Mouse (Mus musculus) lung, postnatal 0 days (tissue): Measurements from ENCODE around the gene Rmi1. TPM values are rescaled to one million over a fixed set of nuclear protein-coding genes. Genes with fewer than 3 reads are reported as not detected.

Experiments used
- ATAC-seq: fragments of 200-750 bp; cut with Nextera tagmentation; 2 replicates; pipeline ENCODE4 v1.8.0; 2017; ENCODE audit warnings: moderate library complexity
- DNase-seq: peaks from one replicate; pipeline ENCODE4 v3.0.0-alpha.2; 2016; ENCODE audit warnings: low spot score
- H3K27ac ChIP-seq: fragments of 300-500 bp; sonication (generic); 2 replicates; pipeline ENCODE4 v1.5.1; 2014; ENCODE audit warnings: antibody characterized with exemption, mild to moderate bottlenecking, low read length, mixed read lengths
- H3K27me3 ChIP-seq: fragments of 300-500 bp; sonication (generic); replicated peaks from 2 replicates; pipeline ENCODE4 v1.6.1; 2014; ENCODE audit warnings: low read length, mixed read lengths; ENCODE audit not compliant: insufficient read depth
- H3K36me3 ChIP-seq: fragments of 300-500 bp; sonication (generic); 2 replicates; pipeline ENCODE4 v1.6.1; 2014; ENCODE audit warnings: low read length, mixed read lengths; ENCODE audit not compliant: insufficient read depth
- H3K4me1 ChIP-seq: fragments of 300-500 bp; sonication (generic); 2 replicates; pipeline ENCODE4 v1.6.1; 2014; ENCODE audit warnings: antibody characterized with exemption, low read depth, low read length, mixed read lengths; ENCODE audit not compliant: insufficient read depth
- H3K4me2 ChIP-seq: fragments of 300-500 bp; sonication (generic); replicated peaks from 2 replicates; pipeline ENCODE4 v1.6.1; 2014; ENCODE audit warnings: low read depth, mild to moderate bottlenecking, low read length, moderate library complexity, mixed read lengths
- H3K4me3 ChIP-seq: fragments of 300-500 bp; sonication (generic); 2 replicates; pipeline ENCODE4 v1.5.1; 2014; ENCODE audit warnings: low read depth, low read length
- H3K9ac ChIP-seq: fragments of 300-500 bp; sonication (generic); replicated peaks from 2 replicates; pipeline ENCODE4 v1.6.1; 2014; ENCODE audit warnings: low read depth, mild to moderate bottlenecking
- H3K9me3 ChIP-seq: fragments of 300-500 bp; sonication (generic); 2 replicates; pipeline ENCODE4 v1.6.1; 2016; ENCODE audit warnings: low read length, mixed read lengths
- CTCF ChIP-seq: IDR thresholded peaks from 2 replicates; pipeline ENCODE4 v1.5.1; 2016; ENCODE audit warnings: antibody characterized with exemption, mild to moderate bottlenecking
- EP300 ChIP-seq: IDR thresholded peaks from 2 replicates; pipeline ENCODE4 v1.6.1; 2016; ENCODE audit warnings: antibody characterized with exemption, mild to moderate bottlenecking, control low read depth
- WGBS: fragments of 180-500 bp; shearing (Covaris S2); extraction: QIAGEN DNeasy Blood & Tissue Kit; methylation state at CpG from one replicate; pipeline ENCODE4 v1.1.7; 2014; 5-methylcytosine and 5-hydroxymethylcytosine counted together
- polyA plus RNA-seq: library from polyadenylated mRNA; unstranded; fragments of >200 nt; fragmentation: Nextera tagmentation; extraction: Ambion mirVana; gene quantifications from 2 replicates; pipeline ENCODE4 v1.2.1, GENCODE M21; 2015

Rmi1 gene
- polyA plus RNA-seq, 1 experiment from 2014 or later = 15.5 TPM

- H3K9ac ChIP-seq = no peak overlapping the region
- no peaks in the 10 kb centered on the region for H3K4me1 ChIP-seq
- H3K27me3 ChIP-seq = no peaks in the 10 kb centered on the region
- H3K36me3 ChIP-seq = no peaks in the 10 kb centered on the region
- no peak overlapping the region for H3K4me3 ChIP-seq
- no peaks in the 10 kb centered on the region for H3K9me3 ChIP-seq
- ATAC-seq (no peak), DNase-seq (no peak)
- no peak for TF ChIP-seq EP300
- TF ChIP-seq CTCF = no peak
- WGBS = 76% methylated on average over 6 of the region's 6 CpGs
- H3K27ac ChIP-seq = no peak overlapping the region
- no peak overlapping the region for H3K4me2 ChIP-seq
Measured at GRCm38 (mm10) chr13:58415374-58415773, 13.3 kb downstream of the Rmi1 start.

- Histone ChIP-seq H3K4me1 (no peaks in the 10 kb centered on the region), H3K9me3 (no peaks in the 10 kb centered on the region), H3K4me3 (no peak overlapping the region), H3K9ac (no peak overlapping the region), H3K27me3 (no peaks in the 10 kb centered on the region), H3K36me3 (no peaks in the 10 kb centered on the region), H3K4me2 (no peak overlapping the region), H3K27ac (no peak overlapping the region)
- ATAC-seq (no peak), DNase-seq (no peak)
- WGBS = 76% methylated on average over 5 of the region's 5 CpGs
- TF ChIP-seq CTCF (no peak), EP300 (no peak)
Measured at GRCm38 (mm10) chr13:58415838-58416237, 13.8 kb downstream of the Rmi1 start.

- H3K4me3 ChIP-seq = no peak overlapping the region
- H3K36me3 ChIP-seq = no peaks in the 10 kb centered on the region
- TF ChIP-seq CTCF (no peak), EP300 (no peak)
- 75% methylated on average over 4 of the region's 4 CpGs for WGBS
- no peaks in the 10 kb centered on the region for H3K9me3 ChIP-seq
- H3K9ac ChIP-seq = no peak overlapping the region
- DNase-seq (no peak), ATAC-seq (no peak)
- no peak overlapping the region for H3K27ac ChIP-seq
- H3K4me2 ChIP-seq = no peak overlapping the region
- no peaks in the 10 kb centered on the region for H3K27me3 ChIP-seq
- H3K4me1 ChIP-seq = no peaks in the 10 kb centered on the region
Measured at GRCm38 (mm10) chr13:58418656-58419055, 16.6 kb downstream of the Rmi1 start.

GRCm38 (mm10) chr13:58419266-58419665, 17.2 kb downstream of the Rmi1 start:
- 83% methylated on average over 1 of the region's 1 CpGs for WGBS
- ATAC-seq = no peak

GRCm38 (mm10) chr13:58421026-58421425, 19.0 kb downstream of the Rmi1 start:
- no peak overlapping the region for H3K4me3 ChIP-seq
- no peaks in the 10 kb centered on the region for H3K36me3 ChIP-seq
- TF ChIP-seq CTCF (no peak), EP300 (no peak)
- H3K27me3 ChIP-seq = no peaks in the 10 kb centered on the region
- H3K4me1 ChIP-seq = no peaks in the 10 kb centered on the region
- H3K27ac ChIP-seq = no peak overlapping the region
- no peak overlapping the region for H3K9ac ChIP-seq
- WGBS = 80% methylated on average over 4 of the region's 4 CpGs
- H3K9me3 ChIP-seq = no peaks in the 10 kb centered on the region
- ATAC-seq (no peak), DNase-seq (no peak)
- no peak overlapping the region for H3K4me2 ChIP-seq

More at GRCm38 (mm10) chr13:58419266-58419665, 17.2 kb downstream of the Rmi1 start:
- no peaks in the 10 kb centered on the region for H3K36me3 ChIP-seq
- no peak overlapping the region for H3K4me3 ChIP-seq
- H3K4me2 ChIP-seq = no peak overlapping the region
- H3K4me1 ChIP-seq = no peaks in the 10 kb centered on the region
- H3K27ac ChIP-seq = no peak overlapping the region
- no peaks in the 10 kb centered on the region for H3K9me3 ChIP-seq
- no peaks in the 10 kb centered on the region for H3K27me3 ChIP-seq
- no peak for DNase-seq
- TF ChIP-seq EP300 (no peak), CTCF (no peak)
- no peak overlapping the region for H3K9ac ChIP-seq

- no peak overlapping the region for H3K27ac ChIP-seq
- H3K4me3 ChIP-seq = no peak overlapping the region
- no peak overlapping the region for H3K9ac ChIP-seq
- TF ChIP-seq EP300 (no peak), CTCF (no peak)
- DNase-seq (no peak), ATAC-seq (no peak)
- 45% methylated on average over 4 of the region's 4 CpGs for WGBS
- no peaks in the 10 kb centered on the region for H3K4me1 ChIP-seq
- no peak overlapping the region for H3K4me2 ChIP-seq
- no peaks in the 10 kb centered on the region for H3K9me3 ChIP-seq
- H3K27me3 ChIP-seq = no peaks in the 10 kb centered on the region
- H3K36me3 ChIP-seq = no peaks in the 10 kb centered on the region
Measured at GRCm38 (mm10) chr13:58422242-58422641, 20.2 kb downstream of the Rmi1 start.

- no peak for TF ChIP-seq CTCF
- no peak for TF ChIP-seq EP300
- Histone ChIP-seq H3K4me1 (no peaks in the 10 kb centered on the region), H3K36me3 (no peaks in the 10 kb centered on the region), H3K9ac (no peak overlapping the region), H3K27ac (no peak overlapping the region), H3K4me3 (no peak overlapping the region), H3K27me3 (no peaks in the 10 kb centered on the region), H3K9me3 (no peaks in the 10 kb centered on the region), H3K4me2 (no peak overlapping the region)
- DNase-seq (peak; percentile 64), ATAC-seq (peak; percentile 69)
- 28% methylated on average over 10 of the region's 10 CpGs for WGBS
Measured at GRCm38 (mm10) chr13:58423061-58423660, 21.1 kb downstream of the Rmi1 start.
